Mouse (Mus musculus) frontal cortex, postnatal 36 days (tissue): ENCODE data around the gene Adcy6.

ENCODE experiments used
- DNase-seq, 2 experiments: peaks; one replicate each; pipeline ENCODE4 v3.0.0; 2022; ENCODE audit warnings: low spot score in 2 of 2

The Adcy6 gene

GRCm38 (mm10) chr15:98609331-98610130 is at the start of gene Adcy6:
Gene Adcy6 (minus strand): TSS chr15:98610076.
- DNase-seq, result peak; percentile 74 to 77

DNA sequence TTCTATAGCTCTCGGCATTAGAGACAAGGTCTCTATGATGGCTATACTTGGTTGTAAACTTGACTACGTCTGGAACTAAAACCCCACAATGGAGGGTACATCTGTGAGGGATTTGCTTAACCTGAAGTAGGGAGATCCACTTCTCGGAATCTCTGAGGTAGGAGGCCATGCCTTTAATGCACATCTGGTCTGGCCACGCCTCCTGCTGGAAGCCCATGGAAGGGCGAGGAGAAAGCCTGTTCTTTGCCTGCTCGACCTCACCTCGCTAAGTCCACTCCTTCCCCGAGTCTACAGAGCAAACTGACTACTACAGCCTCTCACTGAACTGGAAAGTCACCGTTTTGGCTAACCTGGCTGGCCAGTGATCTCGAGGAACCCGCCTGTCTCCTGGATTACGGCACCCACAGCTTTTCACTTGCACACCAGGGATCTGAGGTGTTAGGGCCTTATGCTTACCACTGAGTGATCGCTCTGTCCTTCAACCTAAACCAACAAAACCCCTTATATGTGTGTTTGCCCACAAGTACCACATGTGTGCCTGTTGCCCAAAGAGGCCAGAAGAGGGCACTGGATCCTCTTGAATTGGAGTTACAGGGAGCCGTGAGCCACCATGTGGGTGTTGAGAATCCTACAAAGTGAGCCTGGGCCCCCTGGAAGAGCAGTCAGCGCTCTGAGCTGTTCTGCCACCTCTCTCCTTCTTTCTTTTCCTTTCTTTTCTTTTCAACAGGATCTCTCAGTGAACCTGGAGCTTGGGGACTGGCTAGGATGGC is 47.3 kb upstream of the Adcy6 start:
- DNase-seq, result no peak

DNA sequence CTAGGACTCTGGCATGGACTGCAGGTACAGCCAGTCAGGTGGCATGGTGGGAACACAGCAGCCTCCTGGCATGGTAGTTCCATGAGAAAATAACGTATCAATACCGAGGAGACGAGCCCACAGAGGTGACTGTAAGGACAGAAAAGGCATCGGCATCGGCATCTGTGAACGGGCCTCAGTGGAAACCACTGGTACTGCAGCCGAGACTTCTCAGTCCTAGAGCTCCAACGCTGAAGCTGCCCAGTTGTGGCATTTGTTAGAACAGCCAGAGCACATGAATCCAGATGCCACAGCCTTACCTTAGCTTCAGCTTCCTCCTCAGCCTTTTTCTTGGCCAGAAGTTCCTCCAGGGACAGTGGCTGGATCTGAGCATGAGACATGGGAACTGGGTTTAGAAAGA is 42.3 kb upstream of the Adcy6 start:
- DNase-seq, result no peak

GRCm38 (mm10) chr15:98651431-98651830 is 41.6 kb upstream of the Adcy6 start:
- DNase-seq, result no peak

DNA sequence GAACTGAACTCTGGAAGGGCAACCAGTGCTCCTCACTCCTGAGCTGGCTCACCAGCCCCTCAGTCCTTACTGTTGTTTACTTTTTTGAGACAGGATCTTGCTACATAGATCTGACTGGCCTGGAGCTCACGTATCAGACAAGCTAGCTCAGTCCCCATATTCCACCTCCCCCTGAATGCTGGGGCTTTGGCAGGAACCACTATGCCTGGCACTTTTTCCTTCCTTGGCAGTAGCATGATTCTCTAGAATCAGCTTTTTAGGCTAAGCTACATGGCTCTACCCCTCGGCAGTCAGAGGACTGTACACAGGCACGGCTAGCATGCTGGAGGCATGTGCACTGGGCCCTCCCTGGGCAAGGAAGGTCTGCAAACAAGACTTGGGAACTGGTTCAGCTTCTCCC is 38.2 kb upstream of the Adcy6 start:
- peak; percentile 31 to 40 for DNase-seq

- peak in 1 of 2 experiments; percentile 25 for DNase-seq
Measured at GRCm38 (mm10) chr15:98647308-98647707, 37.4 kb upstream of the Adcy6 start.

DNA sequence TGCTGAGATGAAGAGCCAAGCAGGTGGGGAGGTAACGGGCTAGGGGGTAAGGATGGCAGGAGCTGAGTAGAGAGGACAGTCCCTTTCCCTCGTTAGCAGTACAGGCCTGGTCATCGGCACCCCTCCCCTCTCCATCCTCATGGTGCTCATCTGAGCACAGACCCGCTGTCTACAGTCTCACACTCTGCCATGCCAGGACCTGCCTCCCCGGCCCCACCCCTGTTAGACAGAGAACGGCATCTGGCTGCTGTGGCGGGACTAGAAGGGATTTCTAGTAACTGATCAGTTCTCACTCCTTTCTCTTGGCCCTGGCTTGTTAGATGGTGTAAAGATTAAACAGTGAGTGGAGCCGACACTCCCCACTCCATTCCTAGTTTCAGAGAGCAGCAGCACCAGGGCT is 36.9 kb upstream of the Adcy6 start:
- DNase-seq, result no peak

- DNase-seq, result no peak
Measured at GRCm38 (mm10) chr15:98645057-98646026, 35.5 kb upstream of the Adcy6 start.

DNA sequence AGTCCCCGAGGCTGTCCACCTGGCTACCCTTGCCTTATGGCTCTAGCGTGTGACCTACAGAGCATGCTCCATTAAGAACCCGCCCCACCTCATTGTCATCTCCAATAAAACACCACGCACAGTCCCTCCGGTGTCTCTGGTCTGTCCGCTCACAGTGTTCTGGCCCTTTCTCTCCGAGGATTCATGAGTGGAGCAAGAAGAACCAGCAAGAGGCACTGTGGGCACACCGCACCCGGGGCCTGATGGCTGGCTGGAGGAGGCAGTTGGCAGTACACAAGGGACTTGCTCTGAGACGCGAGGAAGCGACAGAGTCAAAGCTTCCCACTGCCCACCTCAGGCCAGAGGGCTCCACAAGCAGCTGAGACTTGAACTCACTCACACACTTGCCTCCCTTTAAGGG is 34.5 kb upstream of the Adcy6 start:
- peak in 1 of 2 experiments; percentile 24 for DNase-seq

GRCm38 (mm10) chr15:98640157-98640556 is 30.3 kb upstream of the Adcy6 start:
- DNase-seq, result no peak

DNA sequence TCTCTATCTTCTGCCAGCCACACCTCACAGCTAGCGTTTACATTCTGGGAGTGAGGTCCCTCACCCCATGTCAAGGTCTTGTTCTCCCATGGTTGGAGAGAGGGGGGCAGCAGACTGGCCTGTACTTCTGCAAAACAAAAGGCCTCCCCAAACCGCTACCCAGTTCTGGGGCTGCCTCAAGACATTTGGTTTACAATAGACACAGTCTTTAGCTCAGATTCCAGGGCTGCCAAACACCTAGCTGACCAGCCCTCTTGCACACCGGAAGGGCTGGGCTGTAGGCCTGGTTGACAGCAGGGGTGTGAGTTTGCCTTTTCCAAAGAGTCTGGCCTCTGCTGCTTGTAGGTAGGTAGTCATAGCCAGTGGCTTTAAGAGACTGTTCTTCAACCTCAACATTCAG is 27.3 kb upstream of the Adcy6 start:
- DNase-seq, result no peak

GRCm38 (mm10) chr15:98636517-98636916 is 26.6 kb upstream of the Adcy6 start:
- peak; percentile 72 for DNase-seq

DNA sequence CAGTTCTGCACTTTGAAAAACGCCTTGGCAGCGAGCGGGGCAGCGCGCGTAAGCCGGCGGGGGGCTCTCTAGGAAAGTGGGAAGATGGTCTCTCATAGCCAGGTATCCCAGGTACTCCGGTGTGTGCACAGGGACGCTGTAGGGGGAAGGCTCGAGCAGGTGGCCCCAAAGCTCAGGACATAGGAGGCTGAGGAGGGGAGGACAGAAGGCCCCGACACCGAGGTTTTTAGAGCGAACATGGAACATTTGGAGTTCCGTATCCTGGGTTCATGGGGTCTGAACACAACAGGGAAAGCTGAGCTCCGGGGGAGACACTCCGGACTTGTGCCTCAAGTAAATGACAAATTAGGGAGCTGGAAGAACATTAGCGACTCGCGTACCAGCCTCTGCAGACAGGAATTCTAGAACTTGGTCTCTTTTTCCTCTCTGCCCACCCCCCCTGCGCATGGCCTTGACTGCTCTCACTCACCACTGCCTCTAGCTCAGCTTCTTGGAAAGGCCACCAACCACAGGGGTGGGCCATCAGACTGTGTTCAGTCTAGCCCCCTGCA is 25.5 kb upstream of the Adcy6 start:
- no peak for DNase-seq

- peak; percentile 76 to 86 for DNase-seq
Measured at GRCm38 (mm10) chr15:98634541-98635081, 24.7 kb upstream of the Adcy6 start.

GRCm38 (mm10) chr15:98633822-98634470 is 24.1 kb upstream of the Adcy6 start:
- DNase-seq, result peak; percentile 30 to 40

- no peak for DNase-seq
Measured at GRCm38 (mm10) chr15:98632921-98633320, 23.0 kb upstream of the Adcy6 start.

DNA sequence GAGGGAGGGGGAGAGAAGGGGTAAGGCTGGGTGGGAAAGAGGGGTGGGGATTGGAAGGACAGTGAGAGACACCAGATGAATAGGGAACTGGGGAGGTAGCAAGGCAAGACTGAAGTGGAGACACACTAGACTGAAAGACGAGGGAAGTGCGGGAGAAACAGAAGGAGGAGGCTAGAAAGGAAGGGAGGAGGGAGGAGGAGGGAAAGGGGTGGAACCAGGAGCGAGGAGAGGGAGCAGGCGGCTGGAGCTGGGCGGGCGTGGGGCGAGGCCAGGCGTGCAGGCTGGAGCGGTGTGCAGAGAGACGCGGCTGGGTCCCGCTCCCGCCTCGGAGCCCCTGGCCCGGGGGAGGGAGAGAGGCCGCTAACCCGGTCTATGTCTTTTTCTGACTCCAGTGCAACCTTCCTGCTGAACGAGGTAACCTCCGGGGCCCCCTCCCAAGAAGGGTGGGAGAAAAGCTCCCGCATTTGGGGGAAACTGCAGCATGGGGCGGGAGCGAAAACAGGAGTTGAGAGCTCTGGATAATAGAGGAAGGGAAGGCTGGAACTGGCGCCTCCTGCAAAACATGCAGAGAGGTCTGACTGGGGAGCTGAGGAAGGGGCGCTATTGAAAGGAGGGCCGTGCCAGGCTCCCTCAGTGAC is 22.4 kb upstream of the Adcy6 start:
- DNase-seq, result peak in 1 of 2 experiments; percentile 59

- peak in 1 of 2 experiments; percentile 40 for DNase-seq
Measured at GRCm38 (mm10) chr15:98631493-98631892, 21.6 kb upstream of the Adcy6 start.

- DNase-seq, result no peak
Measured at GRCm38 (mm10) chr15:98630540-98630939, 20.7 kb upstream of the Adcy6 start, which contains the start of gene Cacnb3. Gene Cacnb3 (plus strand): TSS chr15:98630840.

GRCm38 (mm10) chr15:98629464-98629863 is 19.6 kb upstream of the Adcy6 start:
- DNase-seq, result no peak
